Mouse (Mus musculus): Measurements from ENCODE around the gene Gm14137. TPM values are rescaled to one million over a fixed set of nuclear protein-coding genes. Genes with fewer than 3 reads are reported as not detected.

Gene Gm14137
- not detected for polyA plus RNA-seq (2014; fragmentation: Illumina TruSeq; extraction: RNeasy Lipid Tissue Mini Kit (QIAGEN cat#74804); ENCODE audit: low read depth, low replicate concordance)

DNA sequence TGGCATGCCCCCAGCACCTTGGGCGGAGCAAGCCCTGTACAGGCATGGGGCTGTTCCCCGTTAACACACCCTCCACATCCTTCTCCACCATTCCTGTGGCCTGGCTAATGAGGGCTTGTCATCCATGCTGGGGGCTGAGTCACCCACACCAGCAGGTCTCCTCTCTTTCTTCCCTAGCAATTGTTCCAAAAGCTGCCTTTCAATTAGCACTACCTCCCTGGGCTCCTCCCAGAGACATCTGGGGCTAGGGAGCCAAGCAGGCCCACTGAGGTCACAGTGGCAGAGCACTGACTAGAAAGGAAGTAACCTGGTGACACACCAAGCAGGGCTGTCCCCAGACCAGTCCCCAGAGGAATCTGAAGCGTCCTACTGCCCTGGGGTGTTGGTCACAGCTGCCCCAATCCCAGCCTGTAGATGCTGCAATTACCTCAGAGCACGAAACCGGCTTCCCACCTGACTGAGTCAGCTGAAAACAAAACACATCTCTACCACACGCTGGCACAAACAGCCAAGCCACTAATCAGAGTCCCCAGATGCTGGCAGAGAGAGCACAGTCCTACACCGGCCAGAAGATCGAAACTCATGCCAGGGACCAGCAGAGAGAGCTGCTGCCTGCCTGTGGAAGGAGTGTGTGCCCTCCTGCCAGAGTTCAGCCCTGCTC lies at the start of gene Gm14137:
TSS of gene Gm14137 (plus strand) at position 519 of the 661 bp plus-strand sequence.

DNA sequence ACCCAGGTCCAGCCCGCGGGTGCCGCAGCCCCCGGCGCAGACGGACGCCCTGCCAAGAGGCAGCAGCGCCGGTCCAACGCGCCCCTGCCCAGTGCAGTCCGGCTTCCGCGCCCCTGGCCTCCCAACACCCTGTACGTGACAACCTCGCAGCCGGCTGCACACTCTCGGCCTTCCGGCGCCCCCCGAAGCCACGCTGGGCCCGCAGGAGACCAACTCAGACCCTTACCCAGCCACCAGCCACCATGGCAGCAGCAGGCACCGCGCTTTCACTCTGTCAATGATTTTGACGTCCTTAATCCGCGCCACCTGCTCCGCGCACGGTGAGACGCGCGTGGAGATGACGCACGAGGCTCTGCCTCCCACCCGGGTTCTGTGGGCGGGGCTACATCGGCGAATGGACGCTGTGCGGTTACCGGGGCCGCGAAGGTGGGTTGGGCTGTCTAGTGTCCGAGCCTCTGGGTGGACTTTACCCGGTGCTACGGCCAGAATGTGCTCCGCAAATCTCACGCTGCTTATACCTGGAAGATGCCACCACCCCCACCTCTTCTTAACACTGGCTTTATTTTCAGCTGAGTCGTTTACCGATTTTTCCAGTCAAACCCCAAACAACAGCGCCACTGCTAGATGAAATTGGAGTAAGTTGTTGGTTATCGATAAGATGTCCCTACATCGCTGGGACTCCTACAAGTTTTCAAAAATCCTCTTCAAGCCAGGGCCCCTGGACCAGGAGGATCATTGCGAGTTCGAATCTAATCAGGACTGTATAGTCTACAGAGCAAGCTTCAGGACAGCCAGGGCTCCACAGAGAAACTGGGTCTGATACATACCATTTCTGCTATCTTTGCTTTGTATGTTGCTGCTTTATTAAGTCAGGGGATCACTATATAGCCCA lies 17.4 kb upstream of the Gm14137 start, which contains the start of gene Rmdn3:
TSS of gene Rmdn3 (minus strand) at position 354 of the 892 bp plus-strand sequence.

DNA sequence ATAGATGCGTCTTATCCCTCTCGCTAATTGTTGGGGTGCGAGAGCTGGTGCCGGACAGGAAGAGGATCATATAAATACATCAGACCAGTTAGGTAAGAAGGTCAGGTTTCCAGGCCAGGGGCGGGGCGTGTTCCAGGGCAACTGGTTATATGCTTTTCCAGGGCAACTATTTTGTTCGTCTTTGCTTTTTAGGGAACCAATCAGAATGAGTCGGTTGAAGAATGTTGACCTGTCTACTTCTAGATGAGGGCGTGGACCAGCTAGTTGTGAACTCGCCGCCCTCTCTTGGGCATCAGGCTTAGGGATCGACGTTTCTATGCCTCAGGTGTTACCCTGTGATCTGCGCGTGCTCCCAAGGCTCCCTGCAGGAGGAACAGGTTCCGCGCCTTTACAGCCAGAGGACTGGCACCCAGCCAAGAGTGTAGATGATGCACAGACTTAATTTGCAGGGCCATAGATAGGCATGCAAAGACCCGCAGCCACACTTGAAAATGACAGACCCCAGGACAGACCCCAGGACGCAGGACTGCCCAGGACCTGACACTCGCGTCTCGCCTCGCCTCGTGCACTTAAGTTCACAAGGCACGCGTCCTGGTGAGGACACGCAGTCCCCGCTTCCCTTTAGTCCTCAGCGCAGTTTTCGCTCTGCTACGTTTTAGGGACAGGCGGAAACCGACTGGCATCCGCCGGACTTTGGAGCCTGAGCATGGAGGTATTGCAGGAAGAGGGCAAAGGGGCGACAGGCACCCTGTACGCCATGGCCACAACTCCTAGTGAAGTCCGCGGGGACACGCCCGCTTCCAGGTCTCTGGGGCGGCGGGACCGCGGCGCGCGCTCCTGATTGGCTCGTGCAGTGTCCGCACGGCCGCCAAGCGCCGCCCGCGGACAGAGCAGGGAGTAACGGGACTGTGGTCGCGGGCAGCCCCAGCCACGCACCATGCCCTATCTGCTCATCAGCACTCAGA lies 7.1 kb upstream of the Gm14137 start, which contains the start of gene Gchfr:
TSS of gene Gchfr (plus strand) at position 873 of the 965 bp plus-strand sequence.

GRCm38 (mm10) chr2:119208344-119209175 lies 34.3 kb downstream of the Gm14137 start, which contains the start of the genes Zfyve19 and Dnajc17:
Gene Zfyve19 (plus strand): TSS chr2:119208617.
Gene Dnajc17 (minus strand): TSS chr2:119208795.

Other genes with a start within 250 kb of the Gm14137 start
- gene Chst14, start 248.0 kb upstream of the Gm14137 start, polyA plus RNA-seq (2014; fragmentation: Illumina TruSeq; extraction: RNeasy Lipid Tissue Mini Kit (QIAGEN cat#74804); ENCODE audit: low read depth, low replicate concordance), result 3.5 TPM
- 16.0 TPM for gene Ccdc32, start 145.1 kb upstream of the Gm14137 start, polyA plus RNA-seq (2014; fragmentation: Illumina TruSeq; extraction: RNeasy Lipid Tissue Mini Kit (QIAGEN cat#74804); ENCODE audit: low read depth, low replicate concordance)
- gene Rpusd2, start 139.7 kb upstream of the Gm14137 start, polyA plus RNA-seq (2014; fragmentation: Illumina TruSeq; extraction: RNeasy Lipid Tissue Mini Kit (QIAGEN cat#74804); ENCODE audit: low read depth, low replicate concordance), result 4.3 TPM
- 3.4 TPM for gene Knl1, start 127.4 kb upstream of the Gm14137 start, polyA plus RNA-seq (2014; fragmentation: Illumina TruSeq; extraction: RNeasy Lipid Tissue Mini Kit (QIAGEN cat#74804); ENCODE audit: low read depth, low replicate concordance)
- 2.2 TPM for gene Rad51, start 61.7 kb upstream of the Gm14137 start, polyA plus RNA-seq (2014; fragmentation: Illumina TruSeq; extraction: RNeasy Lipid Tissue Mini Kit (QIAGEN cat#74804); ENCODE audit: low read depth, low replicate concordance)
- gene Rmdn3, start 17.5 kb upstream of the Gm14137 start, polyA plus RNA-seq (2014; fragmentation: Illumina TruSeq; extraction: RNeasy Lipid Tissue Mini Kit (QIAGEN cat#74804); ENCODE audit: low read depth, low replicate concordance), result 49.1 TPM
- gene Gchfr, start 6.7 kb upstream of the Gm14137 start, polyA plus RNA-seq (2014; fragmentation: Illumina TruSeq; extraction: RNeasy Lipid Tissue Mini Kit (QIAGEN cat#74804); ENCODE audit: low read depth, low replicate concordance), result not detected
- gene Zfyve19, start 34.1 kb downstream of the Gm14137 start, polyA plus RNA-seq (2014; fragmentation: Illumina TruSeq; extraction: RNeasy Lipid Tissue Mini Kit (QIAGEN cat#74804); ENCODE audit: low read depth, low replicate concordance), result 4.3 TPM
- gene Dnajc17, start 34.3 kb downstream of the Gm14137 start, polyA plus RNA-seq (2014; fragmentation: Illumina TruSeq; extraction: RNeasy Lipid Tissue Mini Kit (QIAGEN cat#74804); ENCODE audit: low read depth, low replicate concordance), result 1.7 TPM
- gene Ppp1r14d, start 55.4 kb downstream of the Gm14137 start, polyA plus RNA-seq (2014; fragmentation: Illumina TruSeq; extraction: RNeasy Lipid Tissue Mini Kit (QIAGEN cat#74804); ENCODE audit: low read depth, low replicate concordance), result not detected
- gene Spint1, start 62.9 kb downstream of the Gm14137 start, polyA plus RNA-seq (2014; fragmentation: Illumina TruSeq; extraction: RNeasy Lipid Tissue Mini Kit (QIAGEN cat#74804); ENCODE audit: low read depth, low replicate concordance), result 0.58 TPM
- not detected for gene Rhov, start 96.8 kb downstream of the Gm14137 start, polyA plus RNA-seq (2014; fragmentation: Illumina TruSeq; extraction: RNeasy Lipid Tissue Mini Kit (QIAGEN cat#74804); ENCODE audit: low read depth, low replicate concordance)
- gene Vps18, start 114.2 kb downstream of the Gm14137 start, polyA plus RNA-seq (2014; fragmentation: Illumina TruSeq; extraction: RNeasy Lipid Tissue Mini Kit (QIAGEN cat#74804); ENCODE audit: low read depth, low replicate concordance), result 0.29 TPM
- gene Dll4, start 151.3 kb downstream of the Gm14137 start, polyA plus RNA-seq (2014; fragmentation: Illumina TruSeq; extraction: RNeasy Lipid Tissue Mini Kit (QIAGEN cat#74804); ENCODE audit: low read depth, low replicate concordance), result 0.58 TPM
- 0.93 TPM for gene Chac1, start 176.7 kb downstream of the Gm14137 start, polyA plus RNA-seq (2014; fragmentation: Illumina TruSeq; extraction: RNeasy Lipid Tissue Mini Kit (QIAGEN cat#74804); ENCODE audit: low read depth, low replicate concordance)